Mouse (Mus musculus) G1E (cell line): ENCODE data around the gene Olfm4.

Experiments used
- CTCF ChIP-seq: IDR thresholded peaks from 2 replicates; pipeline ENCODE4 v1.5.1; 2012; ENCODE audit warnings: low read depth, low read length, inconsistent platforms, mixed read lengths
- GATA1 ChIP-seq: IDR thresholded peaks from 2 replicates; pipeline ENCODE4 v1.6.1; 2012; ENCODE audit warnings: borderline replicate concordance, low read length, inconsistent platforms, mixed read lengths

DNA sequence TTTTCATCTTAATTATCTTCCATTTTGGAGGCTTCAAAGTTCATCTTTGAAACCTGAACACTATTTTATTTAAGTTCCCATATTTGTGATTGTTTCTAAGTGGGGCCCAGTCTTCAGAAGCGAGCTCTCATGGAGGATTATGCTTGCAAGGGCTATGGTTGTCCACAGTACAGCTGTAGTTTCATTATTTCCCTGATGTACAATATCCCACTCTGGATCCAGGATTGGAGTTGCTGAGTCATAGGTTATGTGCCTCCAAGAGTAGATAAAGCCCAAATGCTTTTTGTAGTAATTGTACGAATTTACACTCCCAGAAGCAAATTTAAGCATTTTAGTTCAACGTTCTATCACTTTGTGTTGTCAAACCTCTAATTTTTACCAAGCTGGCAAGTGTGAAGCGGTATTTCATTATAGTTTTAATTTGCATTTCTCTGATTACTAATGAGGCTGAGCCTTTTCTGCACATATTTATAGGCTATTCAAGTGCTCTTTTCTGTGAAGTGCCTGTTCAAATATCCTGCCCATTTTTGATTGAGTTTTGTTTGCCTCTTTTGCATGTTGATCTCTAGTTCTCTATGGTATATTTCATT is 46.9 kb upstream of the Olfm4 start:
- no peak for TF ChIP-seq CTCF
- TF ChIP-seq GATA1 = no peak
